Mouse (Mus musculus) stomach, postnatal 0 days (tissue): Measurements from ENCODE around the gene Slain1.

Experiments
- CTCF ChIP-seq: IDR thresholded peaks from 2 replicates; pipeline ENCODE4 v1.5.1; 2016; ENCODE audit warnings: antibody characterized with exemption, low read depth, mild to moderate bottlenecking, moderate library complexity
- EP300 ChIP-seq: optimal IDR thresholded peaks from 2 replicates; pipeline ENCODE3; 2016; ENCODE audit warnings: antibody characterized with exemption

GRCm38 (mm10) chr14:103680285-103680819, 30.3 kb downstream of the Slain1 start:
- TF ChIP-seq CTCF (no peak), EP300 (no peak)
